Mouse (Mus musculus) gastrocnemius, adult 2 months (tissue): ENCODE measurements around the gene Ttc30a1. TPM values are rescaled to one million over a fixed set of nuclear protein-coding genes. Genes with fewer than 3 reads are reported as not detected.

Experiments
- DNase-seq: peaks from one replicate; pipeline ENCODE4 v3.0.0; 2022
- H3K27ac ChIP-seq: fragments of 200-600 bp; 2 replicates; pipeline ENCODE4 v1.8.1; 2022; ENCODE audit warnings: mild to moderate bottlenecking
- H3K4me3 ChIP-seq: fragments of 200-600 bp; 2 replicates; pipeline ENCODE4 v1.8.1; 2022; ENCODE audit warnings: mild to moderate bottlenecking, moderate library complexity
- CTCF ChIP-seq: fragments of 200-600 bp; IDR thresholded peaks from 2 replicates; pipeline ENCODE4 v1.8.1; 2022; ENCODE audit warnings: antibody characterized with exemption, mild to moderate bottlenecking, moderate library complexity
- intact Hi-C: fragments of 180-260 bp; cut with DNase I; formaldehyde crosslinking; loops from one replicate; pipeline ENCODE4 v1.15.1; 2025
- long read RNA-seq, 2 experiments: library from polyadenylated mRNA; stranded (forward); transcript quantifications; one replicate each; pipeline ENCODE4 v2.0.0; 2021
- total RNA-seq, 2 experiments: library from RNA; stranded (reverse); gene quantifications; 2 replicates each; pipeline ENCODE4 v1.2.3; 2021

The Ttc30a1 gene
- total RNA-seq: 1 to 10 TPM; 1.1 to 1.6 TPM
- long read RNA-seq, experiment 1, partial matches to known transcripts: 0 of 1 reads
- long read RNA-seq, experiment 1, other reads (novel, unspliced or antisense): 0 of 1 reads
- long read RNA-seq, experiment 2, partial matches to known transcripts: 0 of 1 reads
- long read RNA-seq, experiment 2, other reads (novel, unspliced or antisense): 0 of 1 reads

DNA sequence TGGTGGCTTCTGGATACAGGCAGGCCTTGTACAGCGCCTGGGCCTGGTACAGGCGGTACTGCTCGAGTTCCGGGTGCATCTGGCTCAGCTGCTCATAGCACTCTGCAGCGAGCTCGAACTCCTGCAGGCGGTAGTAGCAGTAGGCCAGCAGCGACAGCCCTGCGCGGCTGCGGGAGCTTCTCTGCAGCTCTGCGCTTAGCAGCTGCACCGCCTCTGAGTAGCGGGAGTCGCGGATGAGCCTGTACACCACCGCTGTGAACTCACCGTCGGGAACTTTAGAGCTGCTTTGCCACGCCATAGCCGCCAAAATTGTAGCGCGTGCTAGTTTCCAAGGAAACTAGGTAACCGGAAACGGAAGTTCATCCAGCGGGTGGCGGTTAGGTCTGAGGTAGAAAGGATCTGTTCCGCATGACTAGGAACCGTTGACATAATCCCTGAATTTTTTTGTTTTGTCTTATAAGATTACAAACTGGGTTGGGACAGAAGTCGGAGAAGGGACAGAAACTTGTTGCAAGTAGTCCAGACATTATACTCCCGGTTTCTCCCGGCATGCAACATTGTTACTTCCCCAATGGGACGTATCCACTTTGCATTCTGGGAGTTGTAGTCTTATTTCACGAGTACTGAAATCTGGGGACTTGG, at the start of gene Ttc30a1:
Gene Ttc30a1, minus strand, starts transcription at position 528 of the 642 bp plus-strand sequence.
- DNase-seq: peak; percentile 75
- intact Hi-C loops: loop anchor here (5.0 kb wide), 1 partner anchor 44 kb away; the partner anchor contains the start of gene Ttc30b
- H3K27ac ChIP-seq: peak within 1 kb of the TSS; percentile 84

GRCm38 (mm10) chr2:76030080-76030479, 48.3 kb upstream of the Ttc30a1 start:
- intact Hi-C loops: no loop called here
- no peak overlapping the region; the same call in 1 of the 2 replicates for H3K27ac ChIP-seq
- no peak for TF ChIP-seq CTCF
- peak overlapping the region; percentile 39; the same call in 1 of the 2 replicates for H3K4me3 ChIP-seq
- peak; percentile 26 for DNase-seq

More for the DNA sequence above, at the start of gene Ttc30a1:
- peak within 1 kb of the TSS; percentile 87 for H3K4me3 ChIP-seq

DNA sequence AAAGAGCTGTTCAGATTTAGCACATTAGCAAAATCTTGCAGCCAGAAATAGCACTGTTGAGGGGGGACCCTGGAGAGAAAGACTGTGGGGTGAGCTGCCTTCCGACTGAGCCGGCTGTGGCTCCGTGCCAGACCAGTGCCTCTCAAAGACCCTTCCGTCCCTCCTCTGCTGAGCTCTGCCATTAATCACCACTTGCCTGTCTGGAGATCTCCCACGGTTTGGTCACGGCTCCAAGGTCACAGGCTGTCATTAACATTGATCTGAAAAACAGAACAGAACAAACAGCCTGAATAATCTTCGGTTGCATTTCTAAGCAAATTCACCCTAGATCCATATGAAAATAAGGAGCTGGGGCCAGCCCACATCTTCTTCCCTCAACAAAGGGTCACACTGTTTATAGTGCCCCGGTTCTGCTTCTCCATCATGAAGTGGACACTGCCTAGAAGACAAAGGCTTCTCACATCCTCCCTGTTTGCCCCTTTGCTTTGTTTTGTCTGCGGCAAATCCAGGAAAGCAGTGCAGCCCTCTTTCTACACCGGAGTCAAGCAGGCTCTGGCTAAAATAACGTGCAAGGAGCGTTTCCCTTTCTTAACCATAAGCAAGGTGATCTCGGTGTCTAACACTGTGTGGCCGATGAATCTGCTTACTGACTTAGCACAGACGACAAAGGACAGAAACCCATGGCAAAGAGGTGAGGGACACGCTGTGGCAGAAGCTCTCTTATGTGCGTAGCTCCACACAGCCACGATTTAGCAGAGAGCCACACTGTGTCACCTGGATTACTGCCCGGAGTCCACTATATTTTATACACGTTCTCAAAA, 47.5 kb upstream of the Ttc30a1 start:
- peak overlapping the region; percentile 16; the same call in 1 of the 2 replicates for H3K27ac ChIP-seq

DNA sequence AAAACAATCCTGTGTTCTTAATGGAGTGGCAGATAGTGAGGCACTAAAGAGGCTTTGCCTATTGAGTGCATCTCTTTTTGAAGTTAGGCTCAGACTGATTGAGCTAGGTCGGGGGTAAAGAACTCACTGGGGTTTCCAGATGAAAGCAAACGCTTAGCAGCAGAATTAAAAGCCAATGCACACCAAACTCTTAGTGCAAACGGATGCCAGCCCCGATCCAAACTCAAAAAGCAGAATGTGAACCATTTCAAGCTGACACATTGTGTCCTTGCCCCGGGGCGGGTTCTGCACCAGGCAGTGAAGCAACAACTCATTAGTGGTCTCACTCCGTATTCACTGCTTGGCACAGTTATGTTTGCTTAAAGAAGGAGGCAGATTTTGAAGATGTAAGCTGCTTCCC, 35.1 kb upstream of the Ttc30a1 start:
- H3K4me3 ChIP-seq: no peak overlapping the region
- no peak overlapping the region for H3K27ac ChIP-seq
- intact Hi-C loops: no loop called here
- no peak for DNase-seq
- no peak for TF ChIP-seq CTCF

More for the DNA sequence above, 47.5 kb upstream of the Ttc30a1 start:
- intact Hi-C loops: no loop called here
- TF ChIP-seq CTCF: no peak
- peak overlapping the region; percentile 39 for H3K4me3 ChIP-seq
- DNase-seq: peak; percentile 24

GRCm38 (mm10) chr2:76016136-76016535, 34.4 kb upstream of the Ttc30a1 start:
- Histone ChIP-seq H3K4me3 (no peak overlapping the region), H3K27ac (no peak overlapping the region)
- TF ChIP-seq CTCF: no peak
- no peak for DNase-seq
- intact Hi-C loops: no loop called here

DNA sequence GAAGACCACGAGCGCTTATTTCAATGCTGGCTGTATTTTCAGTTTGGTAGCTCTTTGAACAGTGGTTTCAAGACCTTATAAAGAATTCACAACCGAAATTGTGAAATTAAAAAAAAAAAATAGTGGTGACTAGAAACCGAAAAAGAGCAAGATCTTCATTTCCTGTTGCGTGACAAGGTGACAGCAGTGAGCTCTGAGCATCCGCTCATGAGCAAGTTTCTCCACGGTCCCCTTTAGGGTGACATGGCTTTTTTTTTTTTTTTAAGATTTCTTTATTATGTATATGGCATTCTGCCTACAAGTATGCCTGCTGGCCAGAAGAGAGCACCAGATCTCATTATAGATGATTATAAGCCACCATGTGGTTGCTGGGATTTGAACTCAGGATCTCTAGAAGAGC, 33.7 kb upstream of the Ttc30a1 start:
- Histone ChIP-seq H3K27ac (no peak overlapping the region), H3K4me3 (no peak overlapping the region)
- DNase-seq: no peak
- no peak for TF ChIP-seq CTCF
- intact Hi-C loops: no loop called here

DNA sequence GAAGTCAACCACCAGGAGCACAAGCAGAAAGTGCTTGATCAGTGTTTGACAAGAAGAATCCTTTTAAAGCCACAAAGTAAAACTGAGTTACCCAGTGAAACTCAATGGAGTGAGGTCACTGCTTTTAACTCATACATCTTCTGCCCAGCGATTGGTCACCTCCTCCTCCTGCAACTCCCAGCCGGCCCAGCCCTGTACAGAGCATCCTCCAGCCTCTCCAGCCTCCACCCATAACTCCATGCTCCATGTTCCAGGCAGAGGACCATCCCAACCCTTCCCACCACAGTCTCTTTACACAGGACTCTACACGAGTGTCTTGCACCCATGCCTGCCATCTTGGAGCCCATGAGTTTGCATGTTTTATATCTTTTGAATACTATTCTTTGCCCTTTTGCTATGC, 32.9 kb upstream of the Ttc30a1 start:
- no peak overlapping the region for H3K27ac ChIP-seq
- intact Hi-C loops: no loop called here
- DNase-seq: no peak
- no peak overlapping the region for H3K4me3 ChIP-seq
- TF ChIP-seq CTCF: no peak

- no peak overlapping the region for H3K27ac ChIP-seq
- intact Hi-C loops: no loop called here
- DNase-seq: no peak
- H3K4me3 ChIP-seq: no peak overlapping the region
- TF ChIP-seq CTCF: no peak
These were observed 24.4 kb upstream of the Ttc30a1 start for GRCm38 (mm10) chr2:76006194-76006593.

GRCm38 (mm10) chr2:76002899-76003298, 21.1 kb upstream of the Ttc30a1 start:
- no peak overlapping the region for H3K27ac ChIP-seq
- no peak for DNase-seq
- H3K4me3 ChIP-seq: no peak overlapping the region
- intact Hi-C loops: no loop called here
- no peak for TF ChIP-seq CTCF

DNA sequence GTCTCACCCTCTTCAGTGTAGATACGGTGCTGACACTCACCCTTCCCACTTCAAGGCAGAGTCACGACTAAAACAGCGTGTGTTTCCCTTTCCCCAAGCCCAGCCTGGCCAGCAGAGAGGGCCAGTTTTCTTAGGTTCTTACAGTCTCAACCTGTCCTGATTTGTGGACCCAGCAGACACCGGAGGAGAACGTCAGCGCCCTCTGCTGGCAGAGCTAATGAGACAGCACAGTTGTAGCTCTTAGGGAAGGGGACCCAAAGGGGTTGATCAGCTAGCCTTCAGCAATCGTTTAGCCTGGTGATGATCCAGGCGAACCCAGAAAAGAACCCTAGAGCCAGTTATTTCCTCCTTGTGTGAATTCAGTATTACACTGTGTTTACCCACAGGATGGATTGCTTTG, 19.6 kb upstream of the Ttc30a1 start:
- no peak overlapping the region for H3K4me3 ChIP-seq
- peak; percentile 79 for DNase-seq
- no peak overlapping the region for H3K27ac ChIP-seq
- peak; percentile 84 for TF ChIP-seq CTCF
- intact Hi-C loops: no loop called here

- intact Hi-C loops: no loop called here
- H3K27ac ChIP-seq: no peak overlapping the region
- DNase-seq: peak; percentile 50
- no peak overlapping the region for H3K4me3 ChIP-seq
- no peak for TF ChIP-seq CTCF
These were observed 17.9 kb upstream of the Ttc30a1 start for GRCm38 (mm10) chr2:75999636-76000035.

- H3K27ac ChIP-seq: no peak overlapping the region
- intact Hi-C loops: no loop called here
- no peak for TF ChIP-seq CTCF
- H3K4me3 ChIP-seq: no peak overlapping the region
- no peak for DNase-seq
These were observed 16.9 kb upstream of the Ttc30a1 start for GRCm38 (mm10) chr2:75998692-75999091.

GRCm38 (mm10) chr2:75997726-75998125, 16.0 kb upstream of the Ttc30a1 start:
- H3K27ac ChIP-seq: no peak overlapping the region
- no peak for TF ChIP-seq CTCF
- H3K4me3 ChIP-seq: no peak overlapping the region
- intact Hi-C loops: no loop called here
- DNase-seq: no peak
